Mouse (Mus musculus): ENCODE measurements around the gene Blvrb.
A peak's percentile ranks its signal among the peaks of the same experiment; 100 is the strongest.

Blvrb gene

GRCm38 (mm10) chr7:27449256-27449862 lies 1.6 kb downstream of the Blvrb start:
- DNase-seq: peak; percentile 38 to 67

GRCm38 (mm10) chr7:27451359-27451758 lies 3.6 kb downstream of the Blvrb start:
- DNase-seq: no peak

GRCm38 (mm10) chr7:27452206-27452770 lies 4.5 kb downstream of the Blvrb start:
- no peak for DNase-seq

- no peak for DNase-seq
These were observed 6.8 kb downstream of the Blvrb start for GRCm38 (mm10) chr7:27454461-27455121.

- DNase-seq: no peak
These were observed 7.5 kb downstream of the Blvrb start for GRCm38 (mm10) chr7:27455273-27455672.

- no peak for DNase-seq
These were observed 10.8 kb downstream of the Blvrb start for GRCm38 (mm10) chr7:27458614-27459013.

- DNase-seq: no peak
These were observed 11.9 kb downstream of the Blvrb start for GRCm38 (mm10) chr7:27459640-27460039.

GRCm38 (mm10) chr7:27460477-27460876 lies 12.7 kb downstream of the Blvrb start:
- DNase-seq: no peak

GRCm38 (mm10) chr7:27467648-27468047 lies 19.9 kb downstream of the Blvrb start:
- no peak for DNase-seq

- DNase-seq: no peak
These were observed 23.8 kb downstream of the Blvrb start for GRCm38 (mm10) chr7:27471390-27472120.

GRCm38 (mm10) chr7:27472596-27472995 lies 24.8 kb downstream of the Blvrb start:
- no peak for DNase-seq

- peak; percentile 97 for DNase-seq
These were observed 25.5 kb downstream of the Blvrb start, which contains the start of gene Sertad3 for GRCm38 (mm10) chr7:27473156-27473834. TSS of gene Sertad3 (plus strand) at chr7:27473768.

- no peak for DNase-seq
These were observed 26.2 kb downstream of the Blvrb start for GRCm38 (mm10) chr7:27473835-27474489.

GRCm38 (mm10) chr7:27474490-27474954 lies 26.7 kb downstream of the Blvrb start:
- peak; percentile 97 for DNase-seq

GRCm38 (mm10) chr7:27475596-27475995 lies 27.8 kb downstream of the Blvrb start:
- DNase-seq: no peak

GRCm38 (mm10) chr7:27476098-27476635 lies 28.4 kb downstream of the Blvrb start:
- DNase-seq: no peak

- no peak for DNase-seq
These were observed 30.8 kb downstream of the Blvrb start for GRCm38 (mm10) chr7:27478561-27478960.

- no peak for DNase-seq
These were observed 32.0 kb downstream of the Blvrb start for GRCm38 (mm10) chr7:27479750-27480149.

- DNase-seq: no peak
These were observed 32.7 kb downstream of the Blvrb start for GRCm38 (mm10) chr7:27480506-27480905.

- DNase-seq: no peak
These were observed 33.3 kb downstream of the Blvrb start for GRCm38 (mm10) chr7:27480927-27481626.

- DNase-seq: peak; percentile 67 to 69
These were observed 33.8 kb downstream of the Blvrb start for GRCm38 (mm10) chr7:27481627-27481969.

Data from spleen, adult 18-20 months (tissue).